Mouse (Mus musculus): ENCODE data around the gene Dhrs13. TPM values are rescaled to one million over a fixed set of nuclear protein-coding genes. Genes with fewer than 3 reads are reported as not detected.

Dhrs13 gene
- polyA plus RNA-seq, 1 experiment from 2014 or later, result 12.8 TPM

DNA sequence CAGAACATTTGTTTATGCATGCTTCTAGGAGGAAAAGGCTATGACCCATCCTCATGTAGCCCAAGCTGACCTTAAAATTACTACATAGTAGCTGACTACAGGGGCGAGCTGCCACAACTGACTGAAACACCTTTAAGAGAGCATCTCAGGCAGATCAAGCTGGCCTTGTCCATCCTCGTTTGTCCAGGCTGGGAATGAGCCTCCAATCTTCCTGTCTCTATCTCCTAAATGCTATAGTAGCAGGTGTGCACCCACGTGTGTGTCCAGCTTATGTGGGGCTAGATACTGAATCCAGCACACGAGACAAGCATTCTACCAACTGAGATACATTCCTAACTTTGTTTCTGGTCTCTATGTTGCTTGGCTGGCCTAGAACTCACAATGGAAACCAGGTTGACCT is 42.6 kb downstream of the Dhrs13 start:
- 87% methylated on average over 4 of the region's 4 CpGs for WGBS
- peaks cover 78% of the 10 kb centered on the region for H3K36me3 ChIP-seq (replicated peaks)

DNA sequence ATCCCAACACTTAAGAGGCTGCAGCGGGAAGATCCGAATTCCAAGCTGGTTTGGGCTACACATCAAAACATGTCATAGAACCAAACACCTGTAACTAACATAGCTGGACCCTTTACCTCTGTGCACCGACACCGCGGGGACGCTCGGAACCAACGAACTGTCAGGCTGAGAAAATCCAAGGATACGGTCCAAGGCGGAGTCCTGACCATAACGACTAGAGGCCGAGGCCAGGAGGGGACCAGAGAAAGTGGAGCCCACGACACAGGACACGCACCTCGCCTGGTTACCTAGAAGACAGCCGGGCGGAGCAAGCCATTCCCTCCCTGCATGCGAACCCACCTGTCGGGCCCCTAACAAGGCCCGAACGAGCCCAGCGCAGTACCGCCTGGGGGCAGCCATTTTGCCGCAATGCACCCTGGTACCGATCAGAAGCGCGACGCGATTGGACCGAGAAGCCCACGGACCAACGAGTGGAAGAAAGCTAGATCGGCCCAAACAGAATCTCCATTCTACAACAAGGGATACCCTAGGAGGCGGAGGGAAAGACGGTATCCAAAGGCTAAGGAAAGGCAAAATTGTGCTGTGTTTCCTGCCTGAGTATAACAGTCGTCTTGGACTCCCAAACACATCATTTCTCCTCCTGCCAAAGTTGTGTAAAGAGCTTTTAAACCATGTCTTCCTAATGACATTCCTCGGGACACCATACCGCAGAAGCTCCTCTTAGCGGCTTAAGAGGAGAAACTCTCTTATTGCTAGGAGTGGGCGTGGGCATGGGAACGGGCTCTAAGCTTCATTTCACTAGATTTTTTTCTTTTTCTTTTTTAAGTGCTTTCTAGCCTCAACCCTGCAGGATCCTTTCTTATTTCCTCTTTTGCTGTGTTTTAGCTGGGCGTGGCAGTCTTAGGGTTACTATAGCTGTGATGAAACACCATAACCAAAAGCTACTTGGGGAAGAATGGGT is 48.2 kb downstream of the Dhrs13 start, which contains the start of gene Eral1:
Gene Eral1 (minus strand): TSS at position 423 of the 961 bp plus-strand sequence.
- no peaks in the 10 kb centered on the region for H3K9me3 ChIP-seq
- peak; percentile 89 for DNase-seq (ENCODE audit: low spot score)
- H3K27ac ChIP-seq (replicated peaks), result peak within 1 kb of the TSS; percentile 86
- H3K36me3 ChIP-seq (replicated peaks), result peaks cover 30% of the 10 kb centered on the region
- no peaks in the 10 kb centered on the region for H3K27me3 ChIP-seq (replicated peaks; ENCODE audit: low read depth, poor library complexity, severe bottlenecking)
- H3K4me3 ChIP-seq, result peak within 1 kb of the TSS; percentile 91
- under 1% methylated on average over 42 of the region's 42 CpGs for WGBS
- H3K4me1 ChIP-seq, result peaks cover 15% of the 10 kb centered on the region

More for the DNA sequence above, 42.6 kb downstream of the Dhrs13 start:
- Histone ChIP-seq H3K27ac (replicated peaks) (no peak overlapping the region), H3K9me3 (no peaks in the 10 kb centered on the region), H3K4me1 (peaks cover 12% of the 10 kb centered on the region), H3K27me3 (replicated peaks; ENCODE audit: low read depth, poor library complexity, severe bottlenecking) (no peaks in the 10 kb centered on the region), H3K4me3 (no peak overlapping the region)
- DNase-seq (ENCODE audit: low spot score), result no peak

DNA sequence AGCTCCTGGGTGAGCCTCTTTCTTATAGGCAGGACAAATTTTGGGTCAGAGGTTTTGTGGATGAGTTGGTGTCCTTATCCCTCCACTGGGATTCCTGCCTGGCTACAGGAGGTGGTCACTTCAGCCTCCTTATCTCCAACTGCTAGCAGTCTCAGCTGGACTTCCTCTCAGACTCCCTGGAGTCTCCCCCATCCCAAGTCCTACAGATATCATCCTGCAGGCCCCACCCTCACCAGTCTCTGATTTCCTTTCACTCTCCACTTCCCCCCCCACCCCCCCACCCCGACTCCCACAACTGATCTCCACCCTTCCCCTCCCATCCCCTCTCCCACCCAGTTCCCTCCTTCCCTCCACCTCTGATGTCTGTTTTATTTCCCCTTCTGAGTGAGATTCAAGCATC is 51.5 kb downstream of the Dhrs13 start:
- H3K27me3 ChIP-seq (replicated peaks; ENCODE audit: low read depth, poor library complexity, severe bottlenecking), result no peaks in the 10 kb centered on the region
- no peak for DNase-seq (ENCODE audit: low spot score)
- no peak overlapping the region for H3K27ac ChIP-seq (replicated peaks)
- no peaks in the 10 kb centered on the region for H3K9me3 ChIP-seq
- WGBS, result 69% methylated on average over 1 of the region's 1 CpGs
- no peak overlapping the region for H3K4me3 ChIP-seq
- H3K4me1 ChIP-seq, result peaks cover 15% of the 10 kb centered on the region
- no peaks in the 10 kb centered on the region for H3K36me3 ChIP-seq (replicated peaks)

- WGBS, result 76% methylated on average over 4 of the region's 4 CpGs
Measured at GRCm38 (mm10) chr11:78086925-78087479, 54.9 kb downstream of the Dhrs13 start.

More at GRCm38 (mm10) chr11:78086925-78087479, 54.9 kb downstream of the Dhrs13 start:
- no peaks in the 10 kb centered on the region for H3K9me3 ChIP-seq
- no peak overlapping the region for H3K4me3 ChIP-seq
- no peak overlapping the region for H3K27ac ChIP-seq (replicated peaks)
- DNase-seq (ENCODE audit: low spot score), result no peak
- no peaks in the 10 kb centered on the region for H3K36me3 ChIP-seq (replicated peaks)
- no peaks in the 10 kb centered on the region for H3K4me1 ChIP-seq
- no peaks in the 10 kb centered on the region for H3K27me3 ChIP-seq (replicated peaks; ENCODE audit: low read depth, poor library complexity, severe bottlenecking)

MicroRNA genes within 50 kb of the gene (microRNA counts, 519-probe panel; counts per million panel counts)
- 3,497 counts per million, percentile 72 among the panel's probes with 10 or more counts for microRNA mmu-miR-144
- microRNA mmu-miR-451, result 1,837 counts per million, percentile 60 among the panel's probes with 10 or more counts

Small RNA genes lying within 50 kb of the gene (microRNA-seq; reads per million reads assigned to microRNA genes)
- 39.6 reads per million, percentile 40 among the genes with 10 or more reads in this experiment for gene Mir144
- not detected for gene Mir451a
- not detected for gene Mir451b

Other genes with a start within 250 kb of the Dhrs13 start
- gene Gm10277, start 244.5 kb upstream of the Dhrs13 start, polyA plus RNA-seq (2016; fragmentation: Nextera tagmentation; extraction: Ambion mirVana), result 1.3 and 1.6 TPM in 2 replicates
- gene Pipox, start 138.2 kb upstream of the Dhrs13 start, polyA plus RNA-seq (2016; fragmentation: Nextera tagmentation; extraction: Ambion mirVana), result 2.1 and 2.7 TPM in 2 replicates
- 2.3 and 2.5 TPM in 2 replicates for gene Sez6, start 101.5 kb upstream of the Dhrs13 start, polyA plus RNA-seq (2016; fragmentation: Nextera tagmentation; extraction: Ambion mirVana)
- 20.5 and 21.6 TPM in 2 replicates for gene Phf12, start 49.5 kb upstream of the Dhrs13 start, polyA plus RNA-seq (2016; fragmentation: Nextera tagmentation; extraction: Ambion mirVana)
- 57.8 and 60.9 TPM in 2 replicates for gene Flot2, start 5.7 kb downstream of the Dhrs13 start, polyA plus RNA-seq (2016; fragmentation: Nextera tagmentation; extraction: Ambion mirVana)
- gene Eral1, start 48.1 kb downstream of the Dhrs13 start, polyA plus RNA-seq (2016; fragmentation: Nextera tagmentation; extraction: Ambion mirVana), result 40.9 and 41.5 TPM in 2 replicates
- 28.2 and 29.9 TPM in 2 replicates for gene Fam222b, start 62.4 kb downstream of the Dhrs13 start, polyA plus RNA-seq (2016; fragmentation: Nextera tagmentation; extraction: Ambion mirVana)
- gene Traf4, start 133.3 kb downstream of the Dhrs13 start, polyA plus RNA-seq (2016; fragmentation: Nextera tagmentation; extraction: Ambion mirVana), result 151 and 157 TPM in 2 replicates
- gene Nek8, start 144.4 kb downstream of the Dhrs13 start, polyA plus RNA-seq (2016; fragmentation: Nextera tagmentation; extraction: Ambion mirVana), result 13.5 and 15.3 TPM in 2 replicates
- 8.8 and 9.2 TPM in 2 replicates for gene Tlcd1, start 144.4 kb downstream of the Dhrs13 start, polyA plus RNA-seq (2016; fragmentation: Nextera tagmentation; extraction: Ambion mirVana)
- 1,123 and 1,138 TPM in 2 replicates for gene Rpl23a, start 151.3 kb downstream of the Dhrs13 start, polyA plus RNA-seq (2016; fragmentation: Nextera tagmentation; extraction: Ambion mirVana)
- gene Rab34, start 156.2 kb downstream of the Dhrs13 start, polyA plus RNA-seq (2016; fragmentation: Nextera tagmentation; extraction: Ambion mirVana), result 107 and 123 TPM in 2 replicates
- 1.6 and 2.3 TPM in 2 replicates for gene Proca1, start 161.1 kb downstream of the Dhrs13 start, polyA plus RNA-seq (2016; fragmentation: Nextera tagmentation; extraction: Ambion mirVana)
- gene Sdf2, start 213.5 kb downstream of the Dhrs13 start, polyA plus RNA-seq (2016; fragmentation: Nextera tagmentation; extraction: Ambion mirVana), result 43.5 and 44.9 TPM in 2 replicates
- gene Supt6, start 213.7 kb downstream of the Dhrs13 start, polyA plus RNA-seq (2016; fragmentation: Nextera tagmentation; extraction: Ambion mirVana), result 39.2 TPM in 2 replicates
- 60.4 and 72.1 TPM in 2 replicates for gene 2610507B11Rik, start 229.5 kb downstream of the Dhrs13 start, polyA plus RNA-seq (2016; fragmentation: Nextera tagmentation; extraction: Ambion mirVana)

All from embryonic facial prominence, embryonic 10.5 days (tissue).